Mouse (Mus musculus) granulocyte monocyte progenitor cell, adult 5-6 weeks (primary cell): ENCODE results near the gene Pla2g16. TPM values are rescaled to one million over a fixed set of nuclear protein-coding genes. Genes with fewer than 3 reads are reported as not detected.
A peak's percentile ranks its signal among the peaks of the same experiment; 100 is the strongest.

Experiments used
- ATAC-seq: replicated peaks from 2 replicates; pipeline ENCODE4 v1.8.0; 2016; ENCODE audit warnings: mild to moderate bottlenecking, moderate TSS enrichment, inconsistent platforms; ENCODE audit not compliant: poor library complexity, severe bottlenecking
- total RNA-seq, 2 experiments: library from RNA; stranded (forward) in 1 of 2; stranded (reverse) in 1 of 2; fragments of 200-712, 200-1000 nt in 1 of 2; fragments of >200 nt in 1 of 2; fragmentation: Nextera tagmentation in 1 of 2; gene quantifications; 2 replicates each; pipeline ENCODE4 v1.2.3; 2014 to 2017

The Pla2g16 gene
- total RNA-seq (2014; fragmentation: Nextera tagmentation) = 5.9 and 6.4 TPM in 2 replicates
- 8.4 and 9.1 TPM in 2 replicates for total RNA-seq (2017)

DNA sequence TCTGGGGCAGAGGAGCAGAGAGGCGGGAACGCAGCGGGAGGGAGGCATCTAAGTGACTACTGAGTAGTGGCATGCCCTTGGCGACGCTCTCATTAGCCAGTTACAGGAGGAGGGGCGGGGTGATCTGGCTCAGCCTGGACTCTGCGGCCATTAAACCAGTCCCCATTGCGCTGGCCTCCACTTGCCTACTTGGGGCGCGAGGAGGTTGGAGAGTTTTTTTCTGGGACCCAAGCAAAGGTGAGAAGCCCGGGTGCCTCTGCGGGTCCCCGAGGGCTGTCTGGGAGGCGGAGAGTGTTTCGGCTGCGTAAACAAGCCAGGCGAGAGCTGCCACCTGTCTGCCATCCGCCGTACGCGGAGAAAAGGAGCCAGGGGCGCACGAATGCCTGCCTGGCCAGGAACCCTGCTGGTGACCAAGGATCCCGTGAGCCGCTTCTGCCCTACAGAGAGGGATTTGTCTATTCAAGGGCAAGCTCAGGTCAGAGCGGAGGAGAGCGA, at the start of gene Pla2g16:
Gene Pla2g16 (plus strand): TSS at position 132 of the 495 bp plus-strand sequence.
- peak; percentile 97 for ATAC-seq

DNA sequence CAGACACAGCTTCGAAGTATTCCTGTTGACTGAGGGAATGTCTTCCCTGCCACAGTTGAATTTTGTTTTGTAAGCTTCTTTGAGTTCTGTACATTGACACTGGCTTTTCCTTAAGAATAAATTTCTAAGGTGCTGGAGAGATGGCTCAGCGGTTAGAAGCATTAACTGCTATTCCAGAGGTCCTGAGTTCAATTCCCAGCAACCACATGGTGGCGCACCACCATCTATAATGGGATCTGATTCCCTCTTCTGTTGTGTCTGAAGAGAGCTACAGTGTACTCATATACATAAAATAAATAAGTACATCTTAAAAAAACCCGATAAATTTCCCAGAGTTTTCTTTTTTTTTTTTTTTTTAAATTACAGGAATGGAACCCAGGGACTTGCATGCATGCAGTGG, 49.2 kb upstream of the Pla2g16 start:
- ATAC-seq = no peak

DNA sequence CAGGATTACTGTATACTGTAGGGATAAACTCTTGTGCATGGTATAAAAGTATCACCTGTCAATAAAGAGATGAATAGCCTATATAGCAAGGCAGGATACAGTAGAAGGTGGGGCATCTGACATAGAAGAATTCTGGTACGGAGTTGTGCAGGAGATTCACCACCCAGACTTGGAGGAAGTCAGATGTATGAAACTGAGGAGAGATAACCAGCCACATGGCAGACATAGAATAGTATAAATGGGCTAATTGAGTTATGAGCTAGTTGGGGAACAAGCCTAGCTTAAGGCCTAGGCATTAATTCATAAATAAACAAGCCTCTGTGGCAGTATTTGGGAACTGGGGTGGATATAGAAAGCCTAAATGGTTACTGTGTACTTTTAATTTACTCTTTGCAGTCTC, 40.8 kb upstream of the Pla2g16 start:
- ATAC-seq = no peak

DNA sequence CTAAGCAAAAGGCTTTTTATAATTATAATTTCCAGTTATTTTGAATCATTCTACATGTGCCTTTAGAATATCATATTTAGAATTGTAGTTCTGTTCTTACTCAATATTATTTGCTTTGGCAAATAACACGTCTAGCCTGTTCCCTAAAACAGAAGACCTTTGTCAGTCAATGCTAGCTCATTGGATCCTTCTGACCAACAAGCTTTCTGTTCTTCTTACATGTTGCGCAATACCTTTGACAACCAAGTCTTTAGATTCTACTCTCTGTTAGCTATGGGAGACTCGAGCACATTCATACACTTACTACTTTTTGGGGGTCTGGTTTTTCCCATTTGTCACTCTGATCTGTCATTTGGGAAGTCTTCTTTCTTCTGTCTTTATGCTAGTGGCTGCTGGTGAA, 35.6 kb upstream of the Pla2g16 start:
- ATAC-seq = 0 out of 2 replicates have a peak, but pooled peaks have one; percentile 14

DNA sequence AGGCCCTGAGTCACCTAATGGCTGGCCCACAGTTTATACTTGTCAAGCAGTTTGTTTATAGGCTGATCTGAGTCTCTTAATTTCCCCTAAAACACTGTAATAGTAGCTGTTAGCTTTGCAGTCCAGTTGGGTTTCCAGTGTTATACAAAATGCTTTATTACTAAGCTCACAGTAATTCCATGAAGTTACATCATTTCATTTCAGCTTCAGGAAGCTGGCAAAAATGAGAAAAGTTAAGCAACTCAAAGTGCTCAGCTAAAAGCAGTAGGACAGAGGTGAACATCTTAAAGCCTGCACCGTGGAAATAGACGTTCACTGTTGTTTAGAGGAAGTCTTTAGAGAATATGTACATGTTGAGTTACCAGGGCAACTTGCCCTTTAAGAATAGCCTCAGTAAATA, 34.4 kb upstream of the Pla2g16 start:
- ATAC-seq = no peak

DNA sequence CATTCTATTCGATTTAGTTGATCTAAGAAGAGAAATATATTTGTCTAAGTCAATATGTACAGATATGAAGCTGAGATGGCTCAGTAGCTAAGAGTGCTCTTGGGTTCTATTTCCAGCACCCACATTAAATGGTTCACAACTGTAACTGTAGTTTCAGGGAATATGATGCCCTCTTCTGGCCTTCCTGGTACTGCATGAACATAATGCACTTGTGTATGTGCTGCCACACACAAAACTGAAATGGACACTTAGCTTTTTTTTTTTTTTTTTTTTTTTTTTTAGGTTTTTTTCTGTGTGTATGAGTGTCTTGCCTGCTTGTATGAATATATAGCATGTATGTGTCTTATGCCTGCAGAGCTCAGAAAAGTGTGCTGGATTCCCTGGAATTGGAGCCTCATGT, 34.0 kb upstream of the Pla2g16 start:
- no peak for ATAC-seq

DNA sequence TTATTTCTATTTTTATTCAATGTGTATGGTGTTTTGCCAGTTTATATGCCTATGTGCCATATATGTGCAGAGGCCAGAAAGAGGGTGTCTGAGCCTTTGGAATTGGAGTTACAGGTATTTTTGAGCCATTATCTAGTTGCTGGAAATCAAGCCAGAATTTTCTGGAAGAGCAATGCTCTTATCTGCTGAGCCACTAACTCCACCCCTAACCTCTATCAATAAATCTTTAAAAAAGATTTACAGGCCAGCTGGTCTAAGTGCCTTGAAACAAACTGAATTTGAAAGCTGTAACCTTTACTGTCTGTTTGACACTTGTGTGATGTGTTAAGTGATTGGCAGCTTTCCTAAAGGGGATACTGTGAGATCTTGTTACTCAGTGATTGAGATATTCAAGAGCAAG, 33.5 kb upstream of the Pla2g16 start:
- ATAC-seq = no peak

DNA sequence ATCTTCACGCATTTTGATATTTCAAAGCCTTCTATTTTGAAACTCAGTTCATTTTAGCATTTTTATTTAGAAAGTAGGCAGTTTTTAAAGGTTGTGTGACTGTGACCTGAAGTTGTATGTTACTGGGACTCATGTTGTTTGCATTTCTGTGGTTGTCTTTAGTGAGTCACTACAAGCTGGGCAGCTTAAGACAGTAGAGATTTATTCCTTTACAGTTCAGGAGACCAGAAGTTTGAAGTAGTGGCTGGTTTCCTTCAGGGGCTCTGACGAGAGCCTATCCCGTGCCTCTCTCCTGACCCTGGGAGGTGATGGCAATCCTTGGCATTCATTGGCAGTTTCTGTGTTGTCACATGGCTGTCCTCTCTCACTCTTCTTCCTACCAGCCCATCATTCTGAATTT, 32.4 kb upstream of the Pla2g16 start:
- ATAC-seq = no peak

DNA sequence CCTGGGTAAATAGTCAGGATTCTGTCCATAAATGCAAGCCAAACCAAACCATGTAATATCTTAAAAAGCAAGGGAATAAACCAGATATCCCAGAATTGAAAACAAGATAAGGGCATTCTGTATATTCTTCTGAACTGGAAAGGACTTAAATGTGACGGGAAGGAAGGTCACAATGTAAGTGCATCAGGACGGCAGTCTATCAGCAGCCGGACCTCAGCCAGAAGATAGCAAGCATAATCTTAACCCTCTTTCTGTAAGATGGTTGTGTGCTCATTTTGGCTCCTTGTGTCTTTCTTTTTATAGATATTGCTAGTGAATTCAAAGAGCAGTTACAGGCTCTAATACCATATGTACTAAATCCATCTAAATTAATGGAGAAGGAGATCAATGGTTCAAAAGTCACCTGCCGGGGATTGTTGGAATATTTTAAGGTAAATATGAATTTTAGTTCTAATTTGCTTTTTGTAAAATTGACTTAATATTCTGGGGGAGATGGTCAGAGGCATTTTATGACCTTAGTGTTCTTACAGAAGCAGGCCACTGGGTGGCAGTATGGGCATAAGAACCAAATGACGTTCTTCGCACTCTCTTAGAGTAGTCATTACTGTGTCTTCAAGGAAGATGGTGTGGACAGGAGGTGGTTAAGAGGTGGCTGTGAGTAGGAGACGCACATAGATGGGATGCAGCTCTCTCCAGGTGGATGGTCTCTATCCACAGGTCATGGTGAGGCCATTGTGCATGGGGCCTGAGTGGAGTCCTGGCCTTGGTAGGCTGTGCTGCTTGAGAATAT, 28.4 kb upstream of the Pla2g16 start:
- ATAC-seq = peak; percentile 69

DNA sequence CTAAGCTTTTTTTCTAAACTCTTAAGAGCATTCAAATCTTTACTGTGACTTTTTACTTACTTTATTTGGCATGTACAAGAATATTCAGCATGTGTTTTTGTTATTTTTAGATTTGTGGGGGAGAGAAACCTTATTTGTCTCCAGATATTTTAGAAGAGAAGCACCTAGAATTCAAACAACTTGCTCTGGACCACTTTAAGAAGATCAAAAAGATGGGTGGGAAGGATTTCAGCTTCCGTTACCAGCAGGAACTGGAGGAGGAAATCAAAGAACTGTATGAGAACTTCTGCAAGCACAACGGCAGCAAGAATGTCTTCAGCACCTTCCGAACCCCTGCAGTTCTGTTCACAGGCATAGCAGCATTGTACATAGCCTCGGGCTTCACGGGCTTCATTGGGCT, 25.4 kb upstream of the Pla2g16 start:
- ATAC-seq = no peak

DNA sequence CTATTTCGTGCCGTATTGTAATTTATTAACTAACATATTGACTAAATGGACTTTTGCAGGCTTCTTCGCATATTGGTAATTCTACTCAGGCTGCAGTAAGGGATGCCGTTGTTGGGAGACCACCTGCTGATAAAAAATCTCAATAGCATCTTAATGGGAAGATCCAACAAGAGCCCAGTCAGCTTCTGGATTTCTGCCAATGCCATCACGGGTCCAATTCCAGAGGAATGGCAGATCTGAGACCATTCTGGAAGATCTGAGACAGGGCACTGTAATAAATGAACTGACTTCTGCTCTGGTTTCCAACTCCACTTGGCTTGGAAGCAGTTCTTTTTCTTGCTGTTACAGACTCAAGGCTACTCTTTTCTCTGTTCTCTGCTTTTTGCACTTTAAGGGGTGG, 23.4 kb upstream of the Pla2g16 start:
- no peak for ATAC-seq

DNA sequence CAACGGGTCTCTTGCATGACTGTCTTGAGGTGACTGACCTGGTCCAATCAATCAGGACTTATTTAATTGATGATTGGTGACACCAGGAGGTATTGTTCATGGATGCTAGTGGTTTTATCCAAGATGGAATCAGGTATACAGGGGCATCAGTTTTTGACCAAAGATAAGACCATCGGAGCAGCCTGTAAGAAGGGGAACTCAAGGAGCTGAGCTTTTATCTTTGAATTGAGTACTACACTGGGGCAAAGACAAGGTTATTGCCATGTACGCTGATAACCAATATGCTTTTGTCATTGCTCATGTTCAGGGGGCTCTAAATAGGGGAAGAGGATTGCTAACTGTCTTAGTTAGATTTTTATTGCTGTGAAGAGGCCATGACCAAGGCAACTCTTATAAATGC, 8.3 kb upstream of the Pla2g16 start:
- no peak for ATAC-seq

DNA sequence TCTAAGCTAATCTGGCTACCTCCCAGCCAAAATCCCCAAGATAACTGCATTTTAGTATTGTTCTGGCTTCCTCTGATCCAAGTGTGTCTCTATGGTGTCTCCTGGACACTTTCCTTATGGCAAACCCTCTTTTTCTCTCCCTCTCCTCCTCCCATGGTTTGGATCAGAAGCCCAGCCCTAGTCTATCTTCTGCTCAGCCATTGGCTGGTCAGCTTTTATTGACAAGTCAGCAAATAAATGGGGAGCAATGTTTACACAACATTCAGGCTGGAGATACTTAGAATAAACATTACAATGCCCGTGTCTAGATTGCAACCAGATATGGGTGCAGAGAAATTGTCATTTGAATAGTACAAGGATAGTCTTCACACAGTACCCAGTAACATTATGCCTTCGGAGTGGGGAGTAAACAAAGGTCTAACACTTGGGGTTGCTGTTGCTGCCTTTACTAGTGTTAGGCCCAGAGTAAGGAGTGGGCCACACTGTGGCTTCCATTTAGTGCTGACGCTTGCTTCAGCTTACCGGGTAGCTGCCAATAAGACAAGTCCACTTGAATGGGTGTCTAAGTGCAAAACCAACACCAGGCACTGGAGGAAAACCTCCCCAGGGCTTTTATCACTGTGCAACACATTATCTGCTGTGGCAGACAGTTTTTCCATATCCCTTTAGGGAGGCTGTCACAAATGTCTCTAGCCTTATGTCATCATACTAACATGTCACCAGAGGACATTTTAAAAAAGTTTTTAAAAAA, 5.5 kb upstream of the Pla2g16 start:
- no peak for ATAC-seq

DNA sequence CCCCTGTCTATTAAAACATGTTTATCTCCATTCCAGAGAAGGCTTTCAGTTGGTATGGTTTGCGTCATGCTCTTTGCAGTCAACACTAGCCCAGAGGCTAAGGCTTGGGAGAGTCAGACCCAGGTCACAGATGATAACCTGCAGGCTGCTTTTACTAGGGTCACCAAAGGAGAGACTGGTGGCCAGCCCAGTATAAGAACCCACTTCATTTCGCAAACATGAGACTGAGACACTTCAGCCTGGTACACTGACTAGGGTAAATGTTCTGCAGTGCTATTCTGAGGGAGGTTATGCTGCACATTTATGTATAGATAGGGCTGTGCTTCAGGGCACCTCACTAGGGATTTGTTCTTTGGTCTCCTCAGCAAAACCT, 5.0 kb upstream of the Pla2g16 start:
- no peak for ATAC-seq

DNA sequence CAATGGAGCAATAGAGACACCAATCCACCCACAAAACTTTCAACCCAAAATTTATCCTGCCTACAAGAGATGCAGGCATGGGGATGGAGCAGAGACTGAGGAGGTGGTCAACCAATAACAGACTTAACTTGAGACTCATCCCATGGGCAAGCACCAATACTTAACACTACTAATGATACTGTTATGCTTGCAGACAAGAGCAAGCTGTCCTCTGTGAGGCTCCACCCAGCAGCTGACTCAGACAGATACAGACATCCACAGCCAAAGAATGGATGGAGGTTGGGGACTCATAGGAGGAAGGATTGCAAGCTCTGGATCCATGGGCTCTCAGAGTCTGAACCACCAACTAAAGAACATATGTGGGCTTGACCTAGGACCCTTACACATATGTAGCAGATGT, 3.8 kb upstream of the Pla2g16 start:
- ATAC-seq = no peak

DNA sequence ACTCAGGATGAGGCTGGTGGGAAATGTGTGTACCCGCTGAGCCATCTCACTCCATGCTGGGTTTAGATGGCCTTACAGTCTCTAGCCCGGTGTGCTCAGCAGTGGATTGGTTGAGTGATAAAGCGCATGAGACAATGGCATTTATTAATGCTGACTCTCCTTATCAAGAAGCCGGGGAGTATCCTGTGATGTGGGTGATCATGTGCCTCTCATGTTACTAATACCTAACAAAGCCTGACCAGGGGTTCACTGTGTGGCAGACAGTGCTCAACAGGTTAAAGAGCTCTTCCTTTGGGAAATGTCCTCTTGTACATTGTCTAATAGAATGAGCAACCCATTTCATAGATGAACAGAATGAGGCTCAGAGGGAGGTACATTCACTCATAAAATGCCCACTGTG, 2.4 kb upstream of the Pla2g16 start:
- ATAC-seq = no peak

DNA sequence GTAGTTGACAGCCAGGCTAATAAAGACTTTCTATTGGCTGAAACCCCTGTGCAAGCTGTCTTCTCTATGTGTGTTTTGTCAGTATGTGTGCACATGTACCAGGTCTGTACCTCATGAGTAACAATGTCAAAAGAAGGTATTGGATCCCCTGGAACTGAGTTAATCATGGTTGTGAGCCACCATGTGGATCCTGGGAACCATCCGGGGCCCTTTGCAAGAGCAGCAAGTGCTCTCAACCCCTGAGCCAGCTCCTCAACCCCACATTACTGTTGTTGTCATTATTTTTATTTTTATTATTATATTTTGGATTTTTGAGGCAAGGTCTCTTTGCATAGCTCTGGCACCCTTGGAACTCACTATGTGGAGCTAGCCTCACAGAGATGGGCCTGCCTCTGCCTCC, 618 bp upstream of the Pla2g16 start:
- ATAC-seq = no peak

DNA sequence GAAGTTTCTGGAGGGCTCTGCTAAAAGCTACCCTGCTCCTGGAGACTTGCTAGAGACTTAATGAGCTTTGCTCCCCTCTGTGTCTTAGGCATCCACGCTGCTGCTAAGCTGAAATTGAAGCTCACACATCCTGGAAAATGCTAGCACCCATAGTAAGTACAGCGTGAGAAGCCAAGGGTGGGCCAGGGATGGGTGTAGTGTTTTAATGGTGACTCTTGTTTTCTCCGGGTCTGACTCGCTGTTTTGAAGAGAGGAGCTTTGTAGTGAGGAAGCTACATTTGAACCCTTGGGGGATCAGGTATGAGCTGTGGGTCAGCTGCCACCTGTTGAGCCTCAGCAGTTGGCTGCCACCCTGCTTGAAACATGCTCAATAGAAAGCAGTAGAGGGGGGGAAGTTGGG, 585 bp downstream of the Pla2g16 start:
- ATAC-seq = 0 out of 2 replicates have a peak, but pooled peaks have one; percentile 18

DNA sequence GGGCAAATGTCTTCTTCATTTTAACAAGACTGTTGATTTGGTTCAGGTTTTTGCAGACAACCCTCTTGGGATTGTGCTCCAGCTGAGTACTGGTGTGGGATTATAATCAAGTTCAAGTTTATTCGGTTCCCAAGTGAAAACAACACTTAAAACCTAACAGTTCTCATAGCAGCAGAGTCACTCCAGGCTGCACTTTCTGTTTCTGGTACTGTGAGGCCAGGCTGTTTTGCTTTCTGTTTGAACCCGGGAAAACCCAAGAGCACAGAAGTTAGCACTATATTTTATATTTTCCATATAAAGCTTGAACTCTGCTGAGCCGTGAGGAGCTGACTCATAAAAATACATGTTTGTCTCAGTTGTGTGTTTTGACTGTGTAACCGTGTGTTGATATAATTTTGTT, 1.4 kb downstream of the Pla2g16 start:
- ATAC-seq = no peak

DNA sequence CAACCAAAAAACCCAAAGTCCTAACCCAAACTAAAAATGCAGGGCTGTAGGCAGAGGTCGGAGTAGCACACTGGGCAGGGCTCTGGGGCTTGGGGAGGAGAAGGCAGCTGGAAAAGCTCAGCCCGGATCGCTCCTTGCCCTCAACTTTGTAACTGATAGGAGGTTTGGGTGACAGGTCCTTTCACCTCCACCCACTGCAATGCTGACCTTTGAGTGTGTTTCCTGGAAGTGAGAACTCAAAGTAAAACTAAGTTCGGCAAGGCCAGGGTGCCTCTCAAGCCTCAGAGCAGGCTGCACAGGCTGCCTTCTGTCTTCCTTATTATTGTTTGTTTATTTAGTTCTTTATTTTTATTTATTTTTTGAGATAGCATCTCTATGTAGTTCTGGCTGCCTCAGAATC, 2.7 kb downstream of the Pla2g16 start:
- ATAC-seq = no peak

DNA sequence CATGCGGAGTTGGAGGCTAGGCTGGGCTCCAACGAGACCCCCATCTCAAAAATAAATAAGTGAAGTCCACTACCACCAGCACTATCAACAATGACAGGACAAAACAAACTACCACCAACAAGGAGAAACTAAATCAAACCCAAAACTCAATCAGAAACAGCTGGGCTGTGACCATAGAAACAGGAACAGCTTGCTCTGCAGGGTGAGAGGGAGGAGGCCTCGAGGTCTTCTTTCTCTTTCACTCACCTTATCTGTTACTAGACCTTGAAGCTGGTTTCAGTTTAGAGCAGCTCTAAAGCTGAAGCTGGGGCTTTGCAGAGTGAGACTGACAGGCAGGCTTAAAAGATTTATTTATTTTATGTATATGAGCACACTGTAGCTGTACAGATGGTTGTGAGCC, 4.2 kb downstream of the Pla2g16 start:
- ATAC-seq = no peak
